Mouse (Mus musculus) left cerebral cortex, postnatal 10 days (tissue): Measurements from ENCODE around the gene Akr1a1. TPM values are rescaled to one million over a fixed set of nuclear protein-coding genes. Genes with fewer than 3 reads are reported as not detected.
"Not testable (repeated sequence)": the region's sequence is repeated elsewhere in the genome, so short reads cannot be mapped to it uniquely, and the experiment has no call there.

Source experiments
- DNase-seq, 2 experiments: peaks; one replicate each; pipeline ENCODE4 v3.0.0; 2021 to 2022; ENCODE audit warnings: low spot score in 2 of 2, mixed read lengths in 1 of 2; ENCODE audit errors: extremely low spot score in 1 of 2
- intact Hi-C: fragments of 180-260 bp; cut with DNase I; formaldehyde crosslinking; loops from one replicate; pipeline ENCODE4 v1.15.1; 2025
- total RNA-seq, 2 experiments: library from RNA; stranded (reverse); gene quantifications; 2 replicates each; pipeline ENCODE4 v1.2.3; 2021

The Akr1a1 gene
- total RNA-seq, 2 experiments from 2014 or later, result 594 to 625 TPM

DNA sequence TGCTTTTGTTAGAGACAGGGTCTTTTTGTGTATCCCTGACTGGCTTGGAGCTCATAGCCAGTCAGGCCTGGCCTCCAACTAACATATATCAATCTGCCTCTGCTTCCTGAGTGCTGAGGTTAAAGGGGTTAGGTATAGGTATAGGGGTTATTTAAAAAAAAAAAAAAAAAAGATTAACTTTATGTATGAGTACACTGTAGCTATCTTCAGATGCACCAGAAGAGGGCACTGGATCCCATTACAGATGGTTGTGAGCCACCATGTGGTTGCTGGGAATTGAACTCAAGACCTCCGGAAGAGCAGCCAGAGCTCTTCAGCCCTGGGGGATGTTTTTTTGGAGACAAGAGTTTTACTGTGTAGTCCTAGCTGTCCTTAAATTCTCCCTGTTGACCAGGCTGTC lies 10.5 kb upstream of the Akr1a1 start:
- intact Hi-C loops, result no loop called here
- DNase-seq, result no peak

DNA sequence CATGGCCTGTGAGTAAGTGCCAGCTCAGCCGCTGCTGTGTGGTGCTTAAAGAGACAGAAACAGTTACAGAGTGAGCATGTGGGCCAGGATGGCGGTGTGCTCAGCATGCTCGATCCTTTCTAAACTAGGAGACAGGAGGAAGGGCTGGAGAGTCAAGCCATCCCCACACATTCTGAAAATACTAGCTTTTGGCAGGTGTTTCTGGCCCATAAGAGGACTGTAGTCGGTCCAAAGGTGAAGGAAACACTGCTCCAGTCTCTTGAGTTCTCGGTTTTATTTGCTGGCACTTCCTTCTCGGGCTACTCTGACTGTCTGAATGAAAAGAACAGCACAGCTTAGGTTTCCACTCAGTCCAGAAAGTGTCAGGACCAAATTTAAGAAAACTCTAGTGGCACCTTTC lies 9.3 kb upstream of the Akr1a1 start:
- no peak for DNase-seq
- intact Hi-C loops, result no loop called here

- intact Hi-C loops, DNase-seq: not testable (repeated sequence)
Observed at GRCm38 (mm10) chr4:116659916-116660315, 8.4 kb upstream of the Akr1a1 start.

- intact Hi-C loops, result no loop called here
- DNase-seq, result peak in 1 of 2 experiments; percentile 73
Observed at GRCm38 (mm10) chr4:116659474-116659873, 8.0 kb upstream of the Akr1a1 start.

GRCm38 (mm10) chr4:116657971-116658370 lies 6.5 kb upstream of the Akr1a1 start:
- intact Hi-C loops, result no loop called here
- DNase-seq, result no peak

DNA sequence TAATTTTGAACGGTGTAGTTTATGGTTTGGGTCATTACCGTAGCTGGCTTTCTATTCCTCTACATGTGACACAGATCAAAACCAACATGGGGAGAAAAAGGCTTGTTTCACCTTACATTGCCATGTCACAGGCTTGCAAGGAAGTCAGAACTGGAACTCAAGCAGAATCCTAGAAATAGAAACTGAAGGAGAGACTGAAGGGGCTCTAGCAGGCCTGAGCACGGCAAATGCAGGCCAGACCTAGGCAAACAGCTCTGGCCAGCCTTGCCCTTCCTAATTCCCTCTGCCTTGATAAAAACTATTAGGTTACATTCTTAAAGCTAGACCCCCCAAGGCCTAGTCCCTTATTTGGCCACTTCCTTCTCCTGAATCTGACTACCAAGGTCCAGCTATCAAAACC lies 4.2 kb upstream of the Akr1a1 start:
- DNase-seq, result no peak
- intact Hi-C loops, result no loop called here

DNA sequence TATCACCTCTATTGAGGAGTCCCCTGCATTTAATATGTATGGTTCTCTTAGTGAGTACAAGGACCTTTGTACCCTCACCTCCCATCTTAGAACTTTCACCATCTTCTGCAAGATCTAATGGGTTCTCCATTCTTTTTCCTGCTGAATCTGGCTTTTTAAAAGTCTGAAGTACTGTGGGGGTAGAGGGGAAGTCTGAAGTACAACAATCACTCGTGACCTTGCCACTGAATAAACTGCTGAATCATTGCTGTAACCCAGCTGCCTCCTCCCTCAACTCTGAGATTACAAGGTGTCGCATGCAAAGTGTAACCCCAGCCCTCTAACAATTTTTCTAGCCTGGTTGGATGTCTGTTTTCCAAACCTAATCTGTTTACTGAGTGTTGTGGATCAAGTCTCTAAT lies 3.6 kb upstream of the Akr1a1 start:
- no peak for DNase-seq
- intact Hi-C loops, result no loop called here

GRCm38 (mm10) chr4:116653228-116653627 lies 1.7 kb upstream of the Akr1a1 start:
- intact Hi-C loops, result loop anchor here (5.0 kb wide), 1 partner anchor 34 kb away; the partner anchor contains the start of gene Prdx1
- no peak for DNase-seq

- intact Hi-C loops, result loop anchor here (5.0 kb wide), 1 partner anchor 36 kb away; the partner anchor contains the start of gene Prdx1
- no peak for DNase-seq
Observed at GRCm38 (mm10) chr4:116651797-116652135, 286 bp upstream of the Akr1a1 start.

DNA sequence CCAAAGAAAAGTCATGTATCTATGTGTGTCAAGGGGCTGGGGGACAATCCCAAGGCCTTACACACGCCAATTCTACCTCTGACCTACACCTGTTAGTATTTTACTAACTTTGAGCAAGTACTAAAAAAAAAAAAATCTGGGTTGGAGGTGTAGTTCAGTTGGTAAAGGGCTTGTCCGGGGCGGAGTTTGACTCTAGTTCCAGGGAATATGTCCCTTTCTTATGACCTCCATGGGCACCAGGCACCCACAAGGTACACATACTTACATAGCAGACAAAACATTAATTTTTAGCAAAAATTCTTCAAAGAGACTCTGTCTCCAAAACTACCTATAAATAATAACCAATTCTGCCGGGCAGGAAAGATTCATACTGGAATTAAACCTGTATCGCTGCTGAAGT lies 1.1 kb downstream of the Akr1a1 start:
- intact Hi-C loops, result loop anchor here (5.0 kb wide), 1 partner anchor 37 kb away; the partner anchor contains the start of gene Prdx1
- DNase-seq, result no peak

DNA sequence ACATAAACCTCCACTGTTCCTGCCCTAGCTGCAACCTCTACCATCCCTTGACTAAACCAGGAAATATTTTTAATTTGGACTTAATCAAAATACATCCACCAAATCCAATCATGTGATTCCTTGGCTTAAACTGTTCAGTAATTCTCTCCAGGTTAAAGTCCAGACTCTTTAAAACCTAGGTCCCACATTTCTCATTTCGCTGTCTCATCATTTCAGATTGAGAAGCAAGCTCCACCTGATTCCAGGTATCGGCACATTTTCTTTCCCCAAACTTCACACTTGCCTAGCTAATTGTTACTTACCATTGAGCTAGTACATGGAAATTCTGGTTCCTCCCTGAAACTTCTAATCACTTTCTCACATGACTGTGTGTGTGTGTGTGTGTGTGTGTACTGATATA lies 2.1 kb downstream of the Akr1a1 start:
- intact Hi-C loops, result no loop called here
- DNase-seq, result no peak

- intact Hi-C loops, result no loop called here
Observed at GRCm38 (mm10) chr4:116645624-116646023, 5.9 kb downstream of the Akr1a1 start.

DNA sequence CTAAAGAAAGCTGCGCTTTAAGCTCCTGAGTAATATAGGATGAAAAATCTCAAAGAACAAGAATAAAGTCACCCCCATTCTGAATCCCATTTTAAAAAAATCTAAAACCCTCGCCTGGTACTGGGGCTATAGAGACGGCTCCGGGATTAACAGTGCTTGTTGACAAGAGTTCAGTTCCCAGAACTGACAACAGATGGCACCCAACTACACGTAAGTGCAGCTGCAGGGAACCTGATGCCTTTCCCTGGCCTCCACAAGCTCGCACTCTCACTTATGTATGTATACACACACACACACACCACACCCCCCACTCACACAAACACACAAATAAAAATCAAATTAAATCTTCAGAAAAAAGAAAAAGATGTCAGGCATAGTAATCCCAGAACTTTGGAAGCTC lies 7.2 kb downstream of the Akr1a1 start:
- DNase-seq, result peak in 1 of 2 experiments; percentile 39
- intact Hi-C loops, result no loop called here

More at GRCm38 (mm10) chr4:116645624-116646023, 5.9 kb downstream of the Akr1a1 start:
- DNase-seq, result no peak

GRCm38 (mm10) chr4:116642071-116642470 lies 9.4 kb downstream of the Akr1a1 start:
- intact Hi-C loops, result no loop called here

GRCm38 (mm10) chr4:116638821-116639220 lies 12.7 kb downstream of the Akr1a1 start:
- intact Hi-C loops, result no loop called here
- no peak for DNase-seq

More at GRCm38 (mm10) chr4:116642071-116642470, 9.4 kb downstream of the Akr1a1 start:
- DNase-seq, result no peak

DNA sequence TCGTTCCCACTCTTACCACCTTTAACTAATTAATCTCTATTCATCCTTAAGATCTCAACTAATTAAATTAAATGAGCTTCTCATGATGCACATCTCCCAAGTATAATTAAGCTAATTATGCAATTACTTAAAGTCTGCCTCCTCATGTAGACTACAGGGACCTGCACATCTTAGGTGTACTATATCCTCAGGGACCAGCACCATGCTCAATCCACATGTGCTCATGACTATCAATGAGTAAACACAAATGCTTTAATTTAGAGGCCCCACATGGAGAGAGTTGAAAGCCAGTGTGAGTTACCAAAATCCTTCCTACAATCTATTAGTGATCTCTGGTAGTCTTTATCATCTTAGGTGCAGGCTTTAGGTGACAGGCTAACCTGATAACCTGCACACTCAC lies 16.3 kb downstream of the Akr1a1 start:
- intact Hi-C loops, result no loop called here
- no peak for DNase-seq

- peak; percentile 76 to 88 for DNase-seq
- intact Hi-C loops, result no loop called here
Observed at GRCm38 (mm10) chr4:116627722-116628662, 23.5 kb downstream of the Akr1a1 start, which contains the start of gene Nasp. Gene Nasp, minus strand, starts transcription at chr4:116627941.

DNA sequence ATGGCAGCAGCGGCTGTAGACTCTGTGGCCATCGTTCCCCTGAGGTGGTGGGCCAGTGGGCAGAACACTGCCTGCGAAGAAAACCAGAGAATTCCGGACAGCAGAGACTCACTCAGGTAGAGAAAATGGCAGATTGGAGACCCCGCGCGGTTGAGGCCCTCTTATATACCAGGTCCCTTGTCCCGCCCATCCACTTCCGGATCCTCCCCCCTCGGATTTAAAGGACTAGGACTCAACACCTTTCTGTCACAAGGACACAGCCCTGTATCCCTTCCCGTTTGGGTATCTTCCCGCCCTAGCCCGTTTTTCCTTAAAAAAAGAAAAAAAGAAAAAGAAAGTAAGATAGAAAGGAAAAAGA lies 24.1 kb downstream of the Akr1a1 start:
- peak; percentile 89 to 91 for DNase-seq
- intact Hi-C loops, result no loop called here

- intact Hi-C loops, result no loop called here
- peak; percentile 61 to 87 for DNase-seq
Observed at GRCm38 (mm10) chr4:116626658-116627358, 24.7 kb downstream of the Akr1a1 start.

DNA sequence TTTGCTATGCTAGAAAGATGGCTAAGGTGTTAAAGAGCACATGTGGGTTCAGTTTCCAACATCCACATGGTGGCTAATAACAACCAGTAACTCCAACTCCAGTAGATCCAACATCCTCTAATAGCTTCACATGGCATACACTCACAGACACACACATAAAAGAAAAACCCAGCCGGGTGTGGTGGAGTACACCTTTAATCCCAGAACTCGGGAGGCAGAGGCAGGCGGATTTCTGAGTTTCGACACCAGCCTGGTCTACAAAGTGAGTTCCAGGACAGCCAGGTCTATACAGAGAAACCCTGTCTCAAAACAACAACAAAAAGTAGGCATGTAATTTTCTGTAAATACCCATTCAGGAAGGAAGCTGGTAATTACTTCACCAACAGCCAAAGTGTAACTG lies 26.6 kb downstream of the Akr1a1 start:
- DNase-seq, result no peak
- intact Hi-C loops, result no loop called here
